Comparison of ENCODE assay signal across 26 mouse cellular contexts in genomic region chr12:82147021-82147693, GRCm38 (mm10). TPM values are rescaled to one million over a fixed set of nuclear protein-coding genes. Genes with fewer than 3 reads are reported as not detected.
DNase-seq lines count a peak whose midpoint lies in the region; ATAC-seq and TF ChIP-seq lines count a peak whose summit lies in the region.
"Had no signal": no experiment of that assay in that cellular context is flagged by ENCODE, and none has a peak within 500 bp of the region (broad histone marks: within the 10 kb centered on the region; RNA-seq: fewer than 3 reads in every experiment).

No protein-coding gene starts in this region.

- H3K36me3 ChIP-seq in midbrain, embryonic 13.5 days = no peaks in the 10 kb centered on the region
- no peaks in the 10 kb centered on the region for H3K36me3 ChIP-seq in midbrain, postnatal 0 days (ENCODE audit: insufficient read depth, low read length)
- no peaks in the 10 kb centered on the region for H3K36me3 ChIP-seq in forebrain, embryonic 14.5 days (ENCODE audit: control insufficient read depth, insufficient read depth, low read length)
- H3K36me3 ChIP-seq: embryonic facial prominence, embryonic 10.5 days; heart, embryonic 13.5 days; hindbrain, embryonic 15.5 days; limb, embryonic 12.5 days; neural tube, embryonic 13.5 days had no signal

- no peak overlapping the region for H3K27ac ChIP-seq in midbrain, embryonic 13.5 days
- no peak overlapping the region for H3K27ac ChIP-seq in midbrain, postnatal 0 days (ENCODE audit: low read depth, low read length)
- no peak overlapping the region for H3K27ac ChIP-seq in forebrain, embryonic 14.5 days (ENCODE audit: low read depth, low read length)
- H3K27ac ChIP-seq: embryonic facial prominence, embryonic 10.5 days; heart, adult 2 months; heart, embryonic 13.5 days; hindbrain, embryonic 15.5 days; limb, embryonic 12.5 days; macrophage; neural tube, embryonic 13.5 days had no signal

- H3K4me2 ChIP-seq in midbrain, embryonic 13.5 days (replicated peaks) = no peak overlapping the region
- H3K4me2 ChIP-seq in midbrain, postnatal 0 days (ENCODE audit: low read depth, low read length, poor library complexity, severe bottlenecking) = no peak overlapping the region
- H3K4me2 ChIP-seq in forebrain, embryonic 14.5 days (ENCODE audit: low read length) = no peak overlapping the region
- H3K4me2 ChIP-seq: heart, embryonic 13.5 days; hindbrain, embryonic 15.5 days; limb, embryonic 12.5 days; liver, embryonic 11.5 days; neural tube, embryonic 13.5 days had no signal

- no peaks in the 10 kb centered on the region for H3K27me3 ChIP-seq in midbrain, embryonic 13.5 days
- H3K27me3 ChIP-seq in midbrain, postnatal 0 days (ENCODE audit: insufficient read depth, low read length) = no peaks in the 10 kb centered on the region
- no peaks in the 10 kb centered on the region for H3K27me3 ChIP-seq in forebrain, embryonic 14.5 days (replicated peaks; ENCODE audit: control insufficient read depth, insufficient read depth, low read length)
- H3K27me3 ChIP-seq: heart, embryonic 13.5 days; hindbrain, embryonic 15.5 days; neural tube, embryonic 13.5 days had no signal

- no peak for DNase-seq in frontal cortex, postnatal 25 days (ENCODE audit: low spot score in 2 of 2)
- no peak for DNase-seq in midbrain, postnatal 0 days (ENCODE audit: low spot score)
- DNase-seq in forebrain, embryonic 14.5 days (ENCODE audit: low spot score) = peak; percentile 59
- DNase-seq in adrenal gland, postnatal 25 days = no peak
- no peak for DNase-seq in cerebellum, adult 9-11 months
- DNase-seq: adrenal gland, postnatal 36 days; cerebellum, adult 11-12 months; cerebellum, postnatal 14 days; gastrocnemius, postnatal 36 days; heart, adult 2 months; heart, postnatal 14 days; kidney, adult 8-10 months; kidney, postnatal 14 days; liver, postnatal 0 days had no signal

- no peak overlapping the region for H3K9ac ChIP-seq in midbrain, embryonic 13.5 days (replicated peaks)
- H3K9ac ChIP-seq in midbrain, postnatal 0 days (replicated peaks; ENCODE audit: low read length, poor library complexity, severe bottlenecking) = no peak overlapping the region
- no peak overlapping the region for H3K9ac ChIP-seq in forebrain, embryonic 14.5 days (ENCODE audit: low read length)
- H3K9ac ChIP-seq: heart, embryonic 13.5 days; hindbrain, embryonic 15.5 days; limb, embryonic 12.5 days; liver, postnatal 0 days; neural tube, embryonic 13.5 days had no signal

- no peaks in the 10 kb centered on the region for H3K9me3 ChIP-seq in midbrain, embryonic 13.5 days
- H3K9me3 ChIP-seq in midbrain, postnatal 0 days (ENCODE audit: low read length) = no peaks in the 10 kb centered on the region
- no peaks in the 10 kb centered on the region for H3K9me3 ChIP-seq in forebrain, embryonic 14.5 days (replicated peaks; ENCODE audit: control insufficient read depth, low read length)
- H3K9me3 ChIP-seq: embryonic facial prominence, embryonic 10.5 days; heart, embryonic 13.5 days; hindbrain, embryonic 15.5 days; limb, embryonic 12.5 days; neural tube, embryonic 13.5 days had no signal

- ATAC-seq in frontal cortex, adult (ENCODE audit: low TSS enrichment) = 0 out of 2 replicates have a peak, but pooled peaks have one; percentile 25
- ATAC-seq in midbrain, embryonic 13.5 days = 0 out of 2 replicates have a peak, but pooled peaks have one; percentile 27
- no peak for ATAC-seq in midbrain, postnatal 0 days (ENCODE audit: low FRiP score)
- ATAC-seq in forebrain, embryonic 14.5 days = peak; percentile 54; the same call in 1 of the 2 replicates
- ATAC-seq: CD4-positive, CD25-positive, alpha-beta regulatory T cell, adult 4 months; liver, postnatal 0 days; lung, postnatal 0 days had no signal

- 19% methylated on average over 12 of the region's 12 CpGs for WGBS in midbrain, embryonic 13.5 days
- 32% methylated on average over 12 of the region's 12 CpGs for WGBS in midbrain, postnatal 0 days
- WGBS in forebrain, embryonic 14.5 days = 9% methylated on average over 12 of the region's 12 CpGs

- H3K4me3 ChIP-seq in midbrain, embryonic 13.5 days (replicated peaks) = no peak overlapping the region
- no peak overlapping the region for H3K4me3 ChIP-seq in midbrain, postnatal 0 days (ENCODE audit: low read depth, low read length)
- no peak overlapping the region for H3K4me3 ChIP-seq in forebrain, embryonic 14.5 days (ENCODE audit: low read depth, low read length)
- H3K4me3 ChIP-seq: embryonic facial prominence, embryonic 10.5 days; heart, adult 2 months; heart, embryonic 13.5 days; hindbrain, embryonic 15.5 days; limb, embryonic 12.5 days; myocyte; neural tube, embryonic 13.5 days had no signal

- H3K4me1 ChIP-seq in midbrain, embryonic 13.5 days (replicated peaks) = peaks cover 24% of the 10 kb centered on the region
- H3K4me1 ChIP-seq in midbrain, postnatal 0 days (ENCODE audit: insufficient read depth, low read length) = no peaks in the 10 kb centered on the region
- peaks cover 17% of the 10 kb centered on the region for H3K4me1 ChIP-seq in forebrain, embryonic 14.5 days (ENCODE audit: control insufficient read depth, insufficient read depth, low read length)
- H3K4me1 ChIP-seq: hindbrain, embryonic 15.5 days; limb, embryonic 12.5 days had no signal

- TF ChIP-seq CTCF in midbrain, postnatal 0 days (IDR thresholded peaks at IDR 0.05) = no peak

RNA-seq across cellular contexts. Expression of gene Sipa1l1, which starts 22.0 kb away (rescaled TPM):
- polyA plus RNA-seq in midbrain, embryonic 13.5 days (2015; fragmentation: Nextera tagmentation; extraction: Ambion mirVana) = 14.3 and 15.7 TPM in 2 replicates
- 22.2 and 25.6 TPM in 2 replicates for total RNA-seq in midbrain, postnatal 0 days (2014; rRNA removed)
- polyA plus RNA-seq in midbrain, postnatal 0 days (2015; fragmentation: Nextera tagmentation; extraction: Ambion mirVana) = 6.2 and 7.1 TPM in 2 replicates
- polyA plus RNA-seq in forebrain, embryonic 14.5 days (2014; fragmentation: Nextera tagmentation; extraction: Ambion mirVana) = 13.5 and 19.3 TPM in 2 replicates
- 30.1 and 30.6 TPM in 2 replicates for total RNA-seq in adrenal gland, postnatal 25 days (2021)
